Mouse (Mus musculus): Measurements from ENCODE around the gene Tmbim7. TPM values are rescaled to one million over a fixed set of nuclear protein-coding genes. Genes with fewer than 3 reads are reported as not detected.
"Not testable (repeated sequence)": the region's sequence is repeated elsewhere in the genome, so short reads cannot be mapped to it uniquely, and the experiment has no call there.

Tmbim7 gene
- polyA plus RNA-seq (2012; ENCODE audit: insufficient read depth, insufficient read length, missing spikeins): not detected in 2 replicates

GRCm38 (mm10) chr5:3650881-3651280, at the start of gene Tmbim7:
Gene Tmbim7 (plus strand): TSS chr5:3651181.
- TF ChIP-seq POLR2A (IDR thresholded peaks at IDR 0.05; ENCODE audit: borderline replicate concordance, low read depth, low read length): no peak
- no peak for TF ChIP-seq CTCF (IDR thresholded peaks at IDR 0.05; ENCODE audit: low read depth, low read length)
- Histone ChIP-seq H3K27ac (ENCODE audit: insufficient read depth, low read depth, low read length) (peak within 1 kb of the TSS; percentile 47), H3K4me3 (ENCODE audit: insufficient read depth, low read length) (no peak within 1 kb of the TSS), H3K4me1 (ENCODE audit: control insufficient read depth, insufficient read depth, low read length) (peaks cover 6% of the 10 kb centered on the region)

GRCm38 (mm10) chr5:3607114-3607513, 43.9 kb upstream of the Tmbim7 start:
- H3K27ac ChIP-seq (ENCODE audit: insufficient read depth, low read depth, low read length): no peak overlapping the region
- TF ChIP-seq CTCF (IDR thresholded peaks at IDR 0.05; ENCODE audit: low read depth, low read length) (no peak), POLR2A (IDR thresholded peaks at IDR 0.05; ENCODE audit: borderline replicate concordance, low read depth, low read length) (no peak)
- no peaks in the 10 kb centered on the region for H3K4me1 ChIP-seq (ENCODE audit: control insufficient read depth, insufficient read depth, low read length)
- no peak overlapping the region for H3K4me3 ChIP-seq (ENCODE audit: insufficient read depth, low read length)

- H3K27ac ChIP-seq (ENCODE audit: insufficient read depth, low read depth, low read length): no peak overlapping the region
- H3K4me3 ChIP-seq (ENCODE audit: insufficient read depth, low read length): no peak overlapping the region
- H3K4me1 ChIP-seq (ENCODE audit: control insufficient read depth, insufficient read depth, low read length): no peaks in the 10 kb centered on the region
- TF ChIP-seq CTCF (IDR thresholded peaks at IDR 0.05; ENCODE audit: low read depth, low read length) (no peak), POLR2A (IDR thresholded peaks at IDR 0.05; ENCODE audit: borderline replicate concordance, low read depth, low read length) (no peak)
Measured at GRCm38 (mm10) chr5:3609241-3609640, 41.7 kb upstream of the Tmbim7 start.

GRCm38 (mm10) chr5:3611835-3612234, 39.1 kb upstream of the Tmbim7 start:
- H3K27ac ChIP-seq (ENCODE audit: insufficient read depth, low read depth, low read length); H3K4me3 ChIP-seq (ENCODE audit: insufficient read depth, low read length); H3K4me1 ChIP-seq (ENCODE audit: control insufficient read depth, insufficient read depth, low read length): not testable (repeated sequence)

GRCm38 (mm10) chr5:3620486-3620885, 30.5 kb upstream of the Tmbim7 start:
- H3K4me1 ChIP-seq (ENCODE audit: control insufficient read depth, insufficient read depth, low read length): peaks cover 7% of the 10 kb centered on the region
- TF ChIP-seq POLR2A (IDR thresholded peaks at IDR 0.05; ENCODE audit: borderline replicate concordance, low read depth, low read length) (no peak), CTCF (IDR thresholded peaks at IDR 0.05; ENCODE audit: low read depth, low read length) (no peak)
- no peak overlapping the region for H3K4me3 ChIP-seq (ENCODE audit: insufficient read depth, low read length)
- H3K27ac ChIP-seq (ENCODE audit: insufficient read depth, low read depth, low read length): no peak overlapping the region

GRCm38 (mm10) chr5:3630055-3630454, 20.9 kb upstream of the Tmbim7 start:
- H3K4me3 ChIP-seq (ENCODE audit: insufficient read depth, low read length): no peak overlapping the region
- H3K4me1 ChIP-seq (ENCODE audit: control insufficient read depth, insufficient read depth, low read length): no peaks in the 10 kb centered on the region
- TF ChIP-seq CTCF (IDR thresholded peaks at IDR 0.05; ENCODE audit: low read depth, low read length) (no peak), POLR2A (IDR thresholded peaks at IDR 0.05; ENCODE audit: borderline replicate concordance, low read depth, low read length) (no peak)
- H3K27ac ChIP-seq (ENCODE audit: insufficient read depth, low read depth, low read length): no peak overlapping the region

- Histone ChIP-seq H3K4me1 (ENCODE audit: control insufficient read depth, insufficient read depth, low read length) (no peaks in the 10 kb centered on the region), H3K4me3 (ENCODE audit: insufficient read depth, low read length) (no peak overlapping the region), H3K27ac (ENCODE audit: insufficient read depth, low read depth, low read length) (no peak overlapping the region)
- TF ChIP-seq CTCF (IDR thresholded peaks at IDR 0.05; ENCODE audit: low read depth, low read length) (no peak), POLR2A (IDR thresholded peaks at IDR 0.05; ENCODE audit: borderline replicate concordance, low read depth, low read length) (no peak)
Measured at GRCm38 (mm10) chr5:3631512-3632271, 19.3 kb upstream of the Tmbim7 start.

GRCm38 (mm10) chr5:3632285-3632684, 18.7 kb upstream of the Tmbim7 start:
- TF ChIP-seq POLR2A (IDR thresholded peaks at IDR 0.05; ENCODE audit: borderline replicate concordance, low read depth, low read length): no peak
- TF ChIP-seq CTCF (IDR thresholded peaks at IDR 0.05; ENCODE audit: low read depth, low read length): no peak
- no peak overlapping the region for H3K4me3 ChIP-seq (ENCODE audit: insufficient read depth, low read length)
- no peak overlapping the region for H3K27ac ChIP-seq (ENCODE audit: insufficient read depth, low read depth, low read length)

GRCm38 (mm10) chr5:3633315-3633714, 17.7 kb upstream of the Tmbim7 start:
- Histone ChIP-seq H3K4me3 (ENCODE audit: insufficient read depth, low read length) (no peak overlapping the region), H3K27ac (ENCODE audit: insufficient read depth, low read depth, low read length) (no peak overlapping the region), H3K4me1 (ENCODE audit: control insufficient read depth, insufficient read depth, low read length) (no peaks in the 10 kb centered on the region)
- TF ChIP-seq CTCF (IDR thresholded peaks at IDR 0.05; ENCODE audit: low read depth, low read length): no peak
- no peak for TF ChIP-seq POLR2A (IDR thresholded peaks at IDR 0.05; ENCODE audit: borderline replicate concordance, low read depth, low read length)

More at GRCm38 (mm10) chr5:3632285-3632684, 18.7 kb upstream of the Tmbim7 start:
- no peaks in the 10 kb centered on the region for H3K4me1 ChIP-seq (ENCODE audit: control insufficient read depth, insufficient read depth, low read length)

- TF ChIP-seq CTCF (IDR thresholded peaks at IDR 0.05; ENCODE audit: low read depth, low read length) (peak; percentile 84), POLR2A (IDR thresholded peaks at IDR 0.05; ENCODE audit: borderline replicate concordance, low read depth, low read length) (no peak)
- no peaks in the 10 kb centered on the region for H3K4me1 ChIP-seq (ENCODE audit: control insufficient read depth, insufficient read depth, low read length)
- H3K4me3 ChIP-seq (ENCODE audit: insufficient read depth, low read length): no peak overlapping the region
- H3K27ac ChIP-seq (ENCODE audit: insufficient read depth, low read depth, low read length): no peak overlapping the region
Measured at GRCm38 (mm10) chr5:3633951-3634350, 17.0 kb upstream of the Tmbim7 start.

All from bone marrow macrophage, adult 2 months (primary cell).